ENCODE assay signal across 16 mouse cellular contexts in genomic region chr11:21024111-21024510, GRCm38 (mm10).
DNase-seq lines count a peak whose midpoint lies in the region; ATAC-seq and TF ChIP-seq lines count a peak whose summit lies in the region.
"Had no signal": no experiment of that assay in that cellular context is flagged by ENCODE, and none has a peak within 500 bp of the region (broad histone marks: within the 10 kb centered on the region; RNA-seq: fewer than 3 reads in every experiment).

No protein-coding gene starts in this region.

- no peaks in the 10 kb centered on the region for H3K36me3 ChIP-seq in heart, embryonic 12.5 days
- H3K36me3 ChIP-seq: heart, embryonic 13.5 days; limb, embryonic 13.5 days; midbrain, embryonic 15.5 days had no signal

- no peak for TF ChIP-seq CTCF in left cerebral cortex, adult 2 months (IDR thresholded peaks at IDR 0.05)

- H3K9ac ChIP-seq in heart, embryonic 12.5 days, result no peak overlapping the region
- H3K9ac ChIP-seq: heart, embryonic 13.5 days; limb, embryonic 13.5 days; midbrain, embryonic 15.5 days had no signal

- intact Hi-C loops in left cerebral cortex, adult 2 months (cut with DNase I), result no loop called here
- intact Hi-C loops in left cerebral cortex, postnatal 10 days (cut with DNase I), result no loop called here

- ATAC-seq in heart, embryonic 12.5 days (ENCODE audit: insufficient number of reproducible peaks, low FRiP score), result no peak
- peak; percentile 53 for ATAC-seq in megakaryocyte, adult 5-6 weeks (ENCODE audit: poor library complexity, severe bottlenecking)
- ATAC-seq: midbrain, embryonic 15.5 days; Patski had no signal

- 70% methylated on average over 4 of the region's 4 CpGs for WGBS in heart, embryonic 12.5 days

- H3K4me3 ChIP-seq in heart, embryonic 12.5 days, result no peak overlapping the region
- H3K4me3 ChIP-seq in left cerebral cortex, adult 2 months, result no peak overlapping the region
- H3K4me3 ChIP-seq in brown adipose tissue, adult 24 weeks (ENCODE audit: insufficient read depth, low read depth, low read length), result no peak overlapping the region
- H3K4me3 ChIP-seq: heart, embryonic 13.5 days; limb, embryonic 13.5 days; midbrain, embryonic 15.5 days had no signal

- H3K4me2 ChIP-seq in heart, embryonic 12.5 days, result no peak overlapping the region
- H3K4me2 ChIP-seq: heart, embryonic 13.5 days; limb, embryonic 13.5 days; midbrain, embryonic 15.5 days had no signal

- no peaks in the 10 kb centered on the region for H3K27me3 ChIP-seq in heart, embryonic 12.5 days (replicated peaks)
- H3K27me3 ChIP-seq: heart, embryonic 13.5 days; limb, embryonic 13.5 days; midbrain, embryonic 15.5 days; Patski had no signal

- no peaks in the 10 kb centered on the region for H3K4me1 ChIP-seq in heart, embryonic 12.5 days (replicated peaks)
- H3K4me1 ChIP-seq in brown adipose tissue, adult 24 weeks (ENCODE audit: control insufficient read depth, insufficient read depth, insufficient read length, low read length), result peaks cover 2% of the 10 kb centered on the region; the same call in 1 of the 2 replicates
- H3K4me1 ChIP-seq: heart, embryonic 13.5 days; limb, embryonic 13.5 days; midbrain, embryonic 15.5 days had no signal

- no peak overlapping the region for H3K27ac ChIP-seq in heart, embryonic 12.5 days (ENCODE audit: poor library complexity, severe bottlenecking)
- H3K27ac ChIP-seq in left cerebral cortex, adult 2 months, result peak overlapping the region; percentile 48
- H3K27ac ChIP-seq in brown adipose tissue, adult 24 weeks (replicated peaks; ENCODE audit: low read depth, low read length), result 0 out of 2 replicates have a peak overlapping the region, but pooled peaks have one; percentile 26
- H3K27ac ChIP-seq: heart, embryonic 13.5 days; kidney, postnatal 0 days; limb, embryonic 13.5 days; midbrain, embryonic 15.5 days had no signal

- DNase-seq in heart, adult 11 months, result peak; percentile 91
- DNase-seq in left cerebral cortex, adult 2 months (ENCODE audit: extremely low spot score in 1 of 2, low spot score in 2 of 2), result no peak
- DNase-seq in left cerebral cortex, postnatal 10 days (ENCODE audit: extremely low spot score in 1 of 2, low spot score in 2 of 2), result no peak
- DNase-seq in adipocyte (ENCODE audit: low spot score), result no peak
- DNase-seq: adrenal gland, postnatal 36 days; B cell, adult 2 months; cerebellum, adult 9-11 months; thymus, adult 18-20 months had no signal

- peaks cover 6% of the 10 kb centered on the region for H3K9me3 ChIP-seq in heart, embryonic 12.5 days (replicated peaks)
- H3K9me3 ChIP-seq: limb, embryonic 13.5 days; midbrain, embryonic 15.5 days had no signal
